Mouse (Mus musculus) heart, postnatal 0 days (tissue): ENCODE measurements around the gene Cxcl2.

Experiments
- CTCF ChIP-seq: IDR thresholded peaks from 2 replicates; pipeline ENCODE4 v1.5.1; 2016; ENCODE audit warnings: antibody characterized with exemption, control low read depth, low read depth
- EP300 ChIP-seq: IDR thresholded peaks from 2 replicates; pipeline ENCODE4 v1.6.1; 2016; ENCODE audit warnings: antibody characterized with exemption, low read depth

DNA sequence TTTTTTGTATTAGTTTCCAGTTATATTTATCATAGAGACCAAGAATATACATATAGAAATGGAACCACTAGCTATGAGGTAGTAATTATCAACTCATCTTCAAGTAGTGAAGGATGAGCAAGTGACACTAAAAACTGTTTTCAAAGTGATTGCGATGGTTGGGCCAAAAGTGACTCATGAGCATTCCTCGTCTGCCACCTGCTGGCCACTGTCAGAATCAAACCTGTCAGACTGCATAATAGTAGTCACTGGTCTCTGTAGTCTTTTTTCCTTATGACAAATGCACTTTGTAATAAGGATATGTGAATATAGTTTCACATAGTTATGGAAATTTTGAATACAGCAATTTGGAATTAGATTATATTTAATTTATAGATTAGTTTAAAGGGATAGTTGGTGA is 5.3 kb downstream of the Cxcl2 start:
- TF ChIP-seq CTCF (peak; percentile 88), EP300 (no peak)
